Mouse (Mus musculus): ENCODE data around the gene Mfn1. TPM values are rescaled to one million over a fixed set of nuclear protein-coding genes. Genes with fewer than 3 reads are reported as not detected.

Gene Mfn1
- polyA plus RNA-seq, 1 experiment from 2014 or later = 33.2 TPM

DNA sequence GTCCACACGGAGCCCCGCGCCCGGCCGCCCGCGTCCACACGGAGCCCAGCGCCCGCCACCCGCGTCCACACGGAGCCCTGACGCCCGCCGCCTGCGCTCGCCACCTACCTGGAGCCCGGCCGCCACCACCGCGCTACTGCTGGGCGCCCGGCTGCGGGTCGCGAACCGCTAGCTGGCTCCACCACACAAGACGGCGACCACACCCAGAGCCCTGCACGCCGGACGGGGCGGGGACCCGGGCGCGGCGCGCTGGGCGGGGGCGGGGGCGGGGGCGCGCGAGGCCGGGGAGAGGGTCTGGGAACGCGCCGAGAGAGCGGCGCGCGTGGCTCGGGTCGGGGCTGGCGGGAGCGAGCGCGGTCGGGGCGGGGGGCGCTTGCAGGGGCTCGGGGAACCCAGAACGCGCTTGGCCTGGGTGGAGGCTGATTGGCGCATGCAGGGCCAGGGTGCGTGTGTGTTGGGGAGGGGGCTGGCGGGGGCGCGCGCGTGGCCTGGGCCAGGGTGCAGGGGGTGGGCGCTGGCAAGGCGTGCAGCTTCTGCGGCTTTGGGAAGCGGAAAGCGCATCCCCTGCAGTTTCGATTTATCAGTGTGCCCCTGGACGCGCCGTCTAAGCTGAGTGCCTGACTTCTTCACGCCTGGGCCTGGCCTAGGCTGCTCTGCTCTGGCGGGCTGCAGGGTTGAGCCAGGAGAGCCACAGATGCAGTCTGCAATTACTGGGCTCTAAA, 87.2 kb downstream of the Mfn1 start, which contains the start of gene Gnb4:
TSS of gene Gnb4 (minus strand) at position 255 of the 722 bp plus-strand sequence.
- ATAC-seq (ENCODE audit: insufficient number of reproducible peaks, insufficient read depth, low FRiP score, low TSS enrichment, low read depth) = peak; percentile 84
- no peaks in the 10 kb centered on the region for H3K9me3 ChIP-seq
- peak within 1 kb of the TSS; percentile 79 for H3K9ac ChIP-seq
- no peaks in the 10 kb centered on the region for H3K27me3 ChIP-seq
- H3K4me3 ChIP-seq = peak within 1 kb of the TSS; percentile 68
- H3K4me2 ChIP-seq = peak within 1 kb of the TSS; percentile 61
- H3K4me1 ChIP-seq = peaks cover 10% of the 10 kb centered on the region; the same call in 1 of the 2 replicates
- H3K36me3 ChIP-seq = peaks cover 6% of the 10 kb centered on the region; the same call in 1 of the 2 replicates
- WGBS = 2% methylated on average over 72 of the region's 83 CpGs
- peak within 1 kb of the TSS; percentile 84 for H3K27ac ChIP-seq

DNA sequence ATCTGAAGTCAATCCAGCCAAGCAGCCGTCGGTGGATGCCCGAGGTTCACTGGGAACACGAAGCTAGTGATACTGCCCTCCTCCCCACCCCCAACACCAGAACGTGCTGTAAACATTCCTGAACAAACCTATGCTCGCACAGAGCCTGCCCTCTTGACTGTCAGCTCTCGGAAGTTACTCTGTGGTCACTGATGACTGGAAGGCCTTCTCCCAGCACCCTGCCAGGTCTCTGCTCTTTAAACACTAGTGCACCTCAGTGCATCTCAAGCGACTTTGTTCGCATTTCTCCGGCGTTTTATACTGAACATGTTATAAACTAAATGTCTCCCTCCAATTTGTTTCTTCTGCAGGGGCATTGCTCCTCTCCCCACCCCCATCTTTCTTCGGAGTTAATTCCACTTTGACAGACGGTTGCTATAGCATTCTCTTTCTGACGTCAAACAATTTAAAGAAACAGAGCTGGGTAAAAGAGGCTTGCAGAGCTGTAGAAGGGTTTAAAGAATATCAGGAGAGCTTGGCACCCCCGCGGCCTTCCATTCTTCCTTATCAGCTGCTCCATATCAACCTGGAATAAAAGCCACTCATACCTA, 87.9 kb downstream of the Mfn1 start:
- H3K9me3 ChIP-seq = no peaks in the 10 kb centered on the region
- H3K36me3 ChIP-seq = peaks cover 5% of the 10 kb centered on the region; the same call in 1 of the 2 replicates
- H3K27me3 ChIP-seq = no peaks in the 10 kb centered on the region
- WGBS = 18% methylated on average over 16 of the region's 16 CpGs
- ATAC-seq (ENCODE audit: insufficient number of reproducible peaks, insufficient read depth, low FRiP score, low TSS enrichment, low read depth) = no peak; the same call in 1 of the 2 replicates
- H3K9ac ChIP-seq = peak overlapping the region; percentile 79
- H3K4me2 ChIP-seq = peak overlapping the region; percentile 61
- H3K4me3 ChIP-seq = peak overlapping the region; percentile 68
- peaks cover 10% of the 10 kb centered on the region; the same call in 1 of the 2 replicates for H3K4me1 ChIP-seq
- H3K27ac ChIP-seq = peak overlapping the region; percentile 84

DNA sequence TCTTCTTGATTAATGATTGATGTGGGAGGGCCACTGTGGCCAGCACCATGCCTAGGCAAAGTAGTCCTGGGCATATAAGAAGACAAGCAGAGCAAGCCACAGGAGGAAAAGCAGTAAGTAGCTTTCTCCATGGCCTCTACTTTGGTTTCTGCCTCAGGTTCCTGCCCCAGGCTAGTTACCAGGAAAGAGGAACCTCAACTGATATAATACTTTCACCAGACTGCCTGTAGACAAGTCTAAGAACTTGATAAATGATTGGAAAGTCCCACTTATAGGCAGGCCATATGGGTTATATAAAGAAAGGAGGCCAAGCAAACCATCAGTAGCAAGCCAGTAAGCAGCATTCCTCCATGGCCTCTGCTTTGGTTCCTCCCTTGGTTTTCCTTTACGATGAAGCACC, 92.4 kb downstream of the Mfn1 start:
- 97% methylated on average over 1 of the region's 1 CpGs for WGBS
- Histone ChIP-seq H3K27ac (no peak overlapping the region), H3K4me1 (no peaks in the 10 kb centered on the region), H3K27me3 (no peaks in the 10 kb centered on the region), H3K36me3 (no peaks in the 10 kb centered on the region), H3K9ac (no peak overlapping the region), H3K4me3 (no peak overlapping the region), H3K4me2 (no peak overlapping the region), H3K9me3 (no peaks in the 10 kb centered on the region)
- ATAC-seq (ENCODE audit: insufficient number of reproducible peaks, insufficient read depth, low FRiP score, low TSS enrichment, low read depth) = no peak

DNA sequence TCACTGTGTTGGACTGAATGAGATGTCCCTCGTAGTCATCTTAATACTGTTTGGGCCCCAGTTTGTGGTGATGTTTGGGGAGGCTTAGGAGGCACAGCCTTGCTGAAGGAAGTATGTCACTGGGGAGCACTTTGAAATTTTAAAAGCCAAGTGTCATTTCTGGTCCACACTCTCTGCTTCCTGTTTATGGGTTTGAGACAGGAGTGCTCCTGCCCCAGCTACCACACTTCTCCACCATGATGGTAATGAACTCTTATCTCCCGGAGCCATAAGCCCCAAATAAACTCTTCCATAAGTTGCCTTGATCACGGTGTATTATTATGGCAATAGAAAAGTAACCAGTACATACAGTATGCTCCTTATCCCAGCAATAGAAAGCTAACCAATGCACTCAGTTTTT, 92.8 kb downstream of the Mfn1 start:
- Histone ChIP-seq H3K4me3 (no peak overlapping the region), H3K27me3 (no peaks in the 10 kb centered on the region), H3K4me2 (no peak overlapping the region), H3K4me1 (no peaks in the 10 kb centered on the region), H3K9ac (no peak overlapping the region), H3K36me3 (no peaks in the 10 kb centered on the region), H3K9me3 (no peaks in the 10 kb centered on the region), H3K27ac (no peak overlapping the region)
- ATAC-seq (ENCODE audit: insufficient number of reproducible peaks, insufficient read depth, low FRiP score, low TSS enrichment, low read depth) = no peak
- WGBS = 89% methylated on average over 3 of the region's 3 CpGs

DNA sequence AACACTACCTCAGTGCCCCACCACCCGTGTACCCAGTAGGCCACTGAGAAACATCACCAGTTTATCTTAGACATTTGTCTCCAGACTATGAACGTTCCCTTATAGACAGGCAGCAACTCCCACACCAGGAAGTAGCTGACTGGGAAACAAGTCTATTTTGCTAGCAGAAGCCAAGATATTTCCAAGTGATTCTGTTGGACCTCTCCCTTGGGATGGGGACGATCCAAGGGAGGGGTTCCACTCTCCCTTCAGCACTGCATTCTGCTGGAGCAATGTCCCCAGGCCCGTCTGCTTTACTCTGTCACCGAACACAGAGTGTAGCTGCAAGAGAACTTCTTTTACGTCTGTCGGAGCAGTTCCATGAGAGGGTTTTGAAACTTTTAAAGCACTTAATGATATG, 98.9 kb downstream of the Mfn1 start:
- Histone ChIP-seq H3K4me3 (no peak overlapping the region), H3K9me3 (no peaks in the 10 kb centered on the region), H3K27ac (no peak overlapping the region), H3K4me1 (0 out of 2 replicates have a peak, but pooled peaks cover 4% of the 10 kb centered on the region), H3K27me3 (0 out of 2 replicates have a peak, but pooled peaks cover 9% of the 10 kb centered on the region), H3K4me2 (peak overlapping the region; percentile 19), H3K9ac (no peak overlapping the region), H3K36me3 (no peaks in the 10 kb centered on the region)
- ATAC-seq (ENCODE audit: insufficient number of reproducible peaks, insufficient read depth, low FRiP score, low TSS enrichment, low read depth) = no peak
- 56% methylated on average over 7 of the region's 7 CpGs for WGBS

Other genes with a start within 250 kb of the Mfn1 start
- gene Zmat3, start 163.5 kb upstream of the Mfn1 start, polyA plus RNA-seq (2015; fragmentation: Nextera tagmentation; extraction: Ambion mirVana) = 5.1 and 6.0 TPM in 2 replicates
- 12.8 and 13.9 TPM in 2 replicates for gene Pik3ca, start 131.8 kb upstream of the Mfn1 start, polyA plus RNA-seq (2015; fragmentation: Nextera tagmentation; extraction: Ambion mirVana)
- gene Kcnmb3, start 37.2 kb upstream of the Mfn1 start, polyA plus RNA-seq (2015; fragmentation: Nextera tagmentation; extraction: Ambion mirVana) = 0.21 TPM in 1 of 2 replicates, not detected in the other
- 42.4 and 46.7 TPM in 2 replicates for gene Zfp639, start 19.2 kb upstream of the Mfn1 start, polyA plus RNA-seq (2015; fragmentation: Nextera tagmentation; extraction: Ambion mirVana)
- gene Gnb4, start 87.1 kb downstream of the Mfn1 start, polyA plus RNA-seq (2015; fragmentation: Nextera tagmentation; extraction: Ambion mirVana) = 78.8 and 79.2 TPM in 2 replicates
- gene Actl6a, start 176.8 kb downstream of the Mfn1 start, polyA plus RNA-seq (2015; fragmentation: Nextera tagmentation; extraction: Ambion mirVana) = 164 and 186 TPM in 2 replicates
- gene Ndufb5, start 207.5 kb downstream of the Mfn1 start, polyA plus RNA-seq (2015; fragmentation: Nextera tagmentation; extraction: Ambion mirVana) = 325 and 339 TPM in 2 replicates
- gene Mrpl47, start 208.1 kb downstream of the Mfn1 start, polyA plus RNA-seq (2015; fragmentation: Nextera tagmentation; extraction: Ambion mirVana) = 33.4 and 35.8 TPM in 2 replicates

Measured in embryonic facial prominence, embryonic 13.5 days (tissue).